Mouse (Mus musculus): ENCODE results near the gene Rab3ip.

GRCm38 (mm10) chr10:116944144-116944543 lies 6.4 kb downstream of the Rab3ip start:
- TF ChIP-seq GATA1 (IDR thresholded peaks at IDR 0.05; ENCODE audit: low read length) (no peak), TAL1 (IDR thresholded peaks at IDR 0.05; ENCODE audit: low read length) (no peak)

All from erythroblast, embryonic 14.5 days (primary cell).